Mouse (Mus musculus): Measurements from ENCODE around the gene Adarb2. TPM values are rescaled to one million over a fixed set of nuclear protein-coding genes. Genes with fewer than 3 reads are reported as not detected.

Gene Adarb2
- total RNA-seq, 2 experiments from 2014 or later: 0.12 TPM; not detected in 1

- no peak for DNase-seq (ENCODE audit: low spot score)
Observed at GRCm38 (mm10) chr13:8783686-8784307, 581.1 kb downstream of the Adarb2 start.

DNA sequence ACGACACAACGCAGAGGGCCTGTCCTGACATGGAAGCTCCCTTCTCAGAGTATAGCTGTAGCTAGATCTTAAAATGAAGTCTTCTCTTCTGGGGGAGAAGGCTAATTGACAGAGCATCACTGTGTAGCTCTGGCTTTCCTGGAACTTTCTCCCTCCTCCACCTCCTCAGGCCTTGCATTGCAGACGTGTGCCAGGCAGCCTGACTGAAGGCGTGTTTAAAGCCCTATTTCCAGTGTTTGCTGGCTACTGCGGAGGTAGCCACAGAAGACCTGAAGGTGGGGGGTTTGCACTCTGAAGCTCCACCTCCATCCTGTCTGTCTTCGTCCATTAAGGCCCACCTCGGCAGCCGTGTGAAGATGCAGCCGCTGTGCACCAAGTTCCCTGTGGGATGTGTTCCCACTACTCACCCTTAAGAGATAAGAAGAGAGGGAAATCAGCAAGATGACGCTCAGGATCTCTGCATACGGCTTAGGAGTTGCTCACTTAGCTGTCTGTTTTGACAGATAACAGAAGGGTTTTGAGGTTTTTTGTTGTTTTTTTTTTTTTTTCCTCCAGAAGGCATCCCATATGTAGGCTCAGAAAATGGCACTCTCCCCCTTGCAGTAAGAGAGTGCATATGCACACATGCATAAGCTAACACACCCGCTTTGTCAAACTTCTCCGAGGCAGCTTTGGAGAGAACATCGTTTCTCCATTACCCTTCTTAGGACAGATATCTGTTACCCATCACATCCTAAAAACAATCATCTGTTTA is 581.8 kb downstream of the Adarb2 start:
- no peak for DNase-seq (ENCODE audit: low spot score)

- DNase-seq (ENCODE audit: low spot score): peak; percentile 7
Observed at GRCm38 (mm10) chr13:8785185-8785584, 582.5 kb downstream of the Adarb2 start.

- no peak for DNase-seq (ENCODE audit: low spot score)
Observed at GRCm38 (mm10) chr13:8793217-8793616, 590.6 kb downstream of the Adarb2 start.

- no peak for DNase-seq (ENCODE audit: low spot score)
Observed at GRCm38 (mm10) chr13:8800576-8800975, 597.9 kb downstream of the Adarb2 start.

DNA sequence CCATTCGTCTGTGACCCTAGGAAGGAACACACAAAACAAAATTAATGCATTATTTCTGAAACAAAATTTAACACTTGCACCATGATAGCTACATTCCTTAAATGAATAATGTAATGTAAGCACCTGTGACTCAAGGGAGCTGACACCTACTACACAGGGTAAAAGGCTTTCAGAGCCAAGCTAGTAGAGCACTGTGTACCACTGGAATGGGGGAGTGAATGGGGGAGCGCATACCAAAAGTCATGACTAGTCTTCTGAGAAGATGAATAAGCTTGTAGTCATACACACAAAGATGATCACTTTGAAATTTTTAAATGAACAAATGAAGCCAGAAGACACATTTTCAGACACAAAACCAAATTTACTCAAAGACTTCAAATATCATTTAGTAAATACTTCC is 603.3 kb downstream of the Adarb2 start:
- no peak for DNase-seq (ENCODE audit: low spot score)
